Mouse (Mus musculus) C2C12 (cell line): Measurements from ENCODE around the gene Kdm2a.

ENCODE experiments used
- CEBPB ChIP-seq: IDR thresholded peaks from one replicate; pipeline ENCODE4 v1.6.1; 2011; ENCODE audit warnings: low read depth, mild to moderate bottlenecking, control low read depth, moderate library complexity
- CTCF ChIP-seq: IDR thresholded peaks from one replicate; pipeline ENCODE4 v1.5.1; 2011; ENCODE audit not compliant: control insufficient read depth, insufficient read depth, insufficient read length
- MAX ChIP-seq: IDR thresholded peaks from one replicate; pipeline ENCODE4 v1.6.1; 2011; ENCODE audit warnings: mild to moderate bottlenecking, control low read depth
- MYOD1 ChIP-seq: IDR thresholded peaks from one replicate; pipeline ENCODE4 v1.6.1; 2011; ENCODE audit warnings: low read depth; ENCODE audit not compliant: control insufficient read depth, insufficient read length
- MYOG ChIP-seq: IDR thresholded peaks from one replicate; pipeline ENCODE4 v1.6.1; 2011; ENCODE audit not compliant: control insufficient read depth, insufficient read length; ENCODE audit errors: extremely low read depth
- USF1 ChIP-seq: IDR thresholded peaks from one replicate; pipeline ENCODE4 v1.6.1; 2011; ENCODE audit warnings: low read depth, mild to moderate bottlenecking, control low read depth, moderate library complexity

DNA sequence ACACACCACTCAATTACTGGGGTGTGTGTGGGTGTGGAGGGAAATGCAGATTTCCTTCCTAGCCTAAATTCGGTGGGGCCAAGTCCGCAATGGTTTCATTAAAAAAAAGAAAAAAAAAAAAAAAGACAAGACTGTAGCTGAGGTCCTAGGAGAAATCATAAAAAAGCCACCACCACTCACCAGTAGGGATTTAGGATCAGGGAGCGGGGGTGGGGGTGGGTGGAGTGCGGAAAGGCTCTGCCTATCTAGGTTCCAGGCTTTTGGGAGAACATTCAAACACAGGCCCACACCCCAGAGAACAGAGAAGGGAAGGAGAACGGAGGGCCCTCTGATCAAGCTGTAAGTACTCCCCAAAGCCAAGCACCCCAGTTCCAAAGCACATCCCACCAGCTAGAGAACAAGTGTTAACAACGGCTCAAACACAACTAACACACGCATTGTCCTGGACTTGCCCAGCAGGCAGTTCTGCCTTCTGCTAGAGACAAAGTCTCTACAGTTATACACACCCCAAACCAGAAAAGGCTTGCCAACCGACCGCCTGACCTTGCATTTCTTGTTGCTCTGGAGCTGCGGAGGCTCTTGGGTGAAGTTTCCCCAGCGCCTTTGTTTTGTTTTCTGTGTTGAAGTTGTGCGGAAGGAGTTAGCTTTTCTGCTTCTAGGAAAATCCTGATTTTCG, 64.8 kb downstream of the Kdm2a start:
- TF ChIP-seq CTCF (no peak), MAX (no peak), MYOD1 (no peak), USF1 (no peak), MYOG (no peak), CEBPB (no peak)
